Mouse (Mus musculus) CH12.LX (cell line): ENCODE data around the gene Lbh. TPM values are rescaled to one million over a fixed set of nuclear protein-coding genes. Genes with fewer than 3 reads are reported as not detected.

Experiments
- DNase-seq: peaks from one replicate; pipeline ENCODE4 v3.0.0-alpha.2; 2013; ENCODE audit errors: extremely low read depth
- H3K27ac ChIP-seq: 2 replicates; pipeline ENCODE4 v1.5.1; 2012; ENCODE audit warnings: low read depth, mild to moderate bottlenecking, control low read depth, moderate library complexity; ENCODE audit not compliant: insufficient read depth
- H3K27me3 ChIP-seq: replicated peaks from 2 replicates; pipeline ENCODE3; 2012; ENCODE audit warnings: inconsistent platforms
- H3K36me3 ChIP-seq, 2 experiments: replicated peaks in 1 of 2; 2 replicates each; pipeline versions ENCODE3 to v1.6.1; 2012; ENCODE audit warnings: inconsistent platforms in 1 of 2, low read length in 1 of 2, mild to moderate bottlenecking in 1 of 2, mixed read lengths in 1 of 2, moderate library complexity in 1 of 2; ENCODE audit not compliant: control insufficient read depth in 1 of 2, insufficient read depth in 1 of 2
- H3K4me1 ChIP-seq, 2 experiments: 2 replicates each; pipeline ENCODE4 v1.6.1; 2012; ENCODE audit warnings: inconsistent platforms in 1 of 2, moderate library complexity in 1 of 2; ENCODE audit not compliant: insufficient read depth in 2 of 2, control insufficient read depth in 1 of 2
- H3K4me2 ChIP-seq: 2 replicates; pipeline ENCODE4 v1.6.1; 2012; ENCODE audit warnings: low read depth, mild to moderate bottlenecking, control low read depth; ENCODE audit not compliant: poor library complexity, insufficient read depth, severe bottlenecking
- H3K4me3 ChIP-seq, 3 experiments: fragments of 150-350 bp in 1 of 3; sonication (generic) in 1 of 3; replicated peaks in 1 of 3; 2 replicates each; pipeline versions ENCODE3 to v1.5.1; 2011 to 2012; ENCODE audit warnings: low read depth in 2 of 3, low read length in 2 of 3, mild to moderate bottlenecking in 2 of 3, moderate library complexity in 2 of 3, control low read depth in 1 of 3, improper control_type of control experiment in 1 of 3, inconsistent platforms in 1 of 3, mixed read lengths in 1 of 3; ENCODE audit not compliant: poor library complexity in 1 of 3
- H3K79me2 ChIP-seq: replicated peaks from 2 replicates; pipeline ENCODE4 v1.6.1; 2012; ENCODE audit warnings: mild to moderate bottlenecking, moderate library complexity; ENCODE audit not compliant: control insufficient read depth, poor library complexity, insufficient read depth, severe bottlenecking; ENCODE audit errors: extremely low read depth
- H3K9ac ChIP-seq: 2 replicates; pipeline ENCODE4 v1.6.1; 2012; ENCODE audit warnings: low read depth, mild to moderate bottlenecking, control low read depth, moderate library complexity; ENCODE audit not compliant: insufficient read depth
- H3K9me3 ChIP-seq: replicated peaks from 2 replicates; pipeline ENCODE3; 2012; ENCODE audit warnings: low read length, inconsistent platforms, mixed read lengths
- E2F4 ChIP-seq: IDR thresholded peaks from 2 replicates; pipeline ENCODE4 v1.6.1; 2011; ENCODE audit warnings: low read depth, low read length, improper control_type of control experiment; ENCODE audit not compliant: insufficient replicate concordance
- EP300 ChIP-seq: IDR thresholded peaks from 2 replicates; pipeline ENCODE4 v1.6.1; 2011; ENCODE audit warnings: low read length, improper control_type of control experiment
- ETS1 ChIP-seq: conservative IDR thresholded peaks from 2 replicates; pipeline ENCODE4 v1.6.1; 2012; ENCODE audit warnings: low read depth, mild to moderate bottlenecking, inconsistent platforms, low read length, improper control_type of control experiment, moderate library complexity
- GABPA ChIP-seq: IDR thresholded peaks from 2 replicates; pipeline ENCODE4 v1.6.1; 2012; ENCODE audit warnings: low read depth, low read length, improper control_type of control experiment, inconsistent platforms; ENCODE audit not compliant: insufficient replicate concordance
- HCFC1 ChIP-seq: IDR thresholded peaks from 2 replicates; pipeline ENCODE4 v1.6.1; 2012; ENCODE audit warnings: low read depth, mild to moderate bottlenecking, inconsistent platforms, low read length, improper control_type of control experiment
- JUND ChIP-seq: conservative IDR thresholded peaks from 2 replicates; pipeline ENCODE4 v1.6.1; 2011; ENCODE audit warnings: low read depth, low read length, improper control_type of control experiment
- KAT2A ChIP-seq: IDR thresholded peaks from 2 replicates; pipeline ENCODE4 v1.6.1; 2012; ENCODE audit warnings: low read length, improper control_type of control experiment, inconsistent platforms; ENCODE audit not compliant: insufficient replicate concordance
- MAFK ChIP-seq: IDR thresholded peaks from 2 replicates; pipeline ENCODE4 v1.6.1; 2011; ENCODE audit warnings: low read length, improper control_type of control experiment; ENCODE audit not compliant: insufficient replicate concordance
- MAX ChIP-seq: IDR thresholded peaks from 2 replicates; pipeline ENCODE4 v1.6.1; 2011; ENCODE audit warnings: low read length, improper control_type of control experiment
- MXI1 ChIP-seq: IDR thresholded peaks from 2 replicates; pipeline ENCODE4 v1.6.1; 2011; ENCODE audit warnings: mild to moderate bottlenecking, low read depth, low read length, improper control_type of control experiment
- NELFE ChIP-seq: IDR thresholded peaks from 2 replicates; pipeline ENCODE4 v1.6.1; 2011; ENCODE audit warnings: low read depth, low read length, improper control_type of control experiment
- NRF1 ChIP-seq: IDR thresholded peaks from 2 replicates; pipeline ENCODE4 v1.6.1; 2014; ENCODE audit warnings: low read depth, mild to moderate bottlenecking, inconsistent platforms, low read length, improper control_type of control experiment, moderate library complexity
- POLR2A ChIP-seq: IDR thresholded peaks from 2 replicates; pipeline ENCODE4 v1.6.1; 2011; ENCODE audit warnings: low read depth, mild to moderate bottlenecking, improper control_type of control experiment, low read length
- RAD21 ChIP-seq: IDR thresholded peaks from 2 replicates; pipeline ENCODE4 v1.6.1; 2011; ENCODE audit warnings: low read depth, mild to moderate bottlenecking, low read length, improper control_type of control experiment, moderate library complexity
- RCOR1 ChIP-seq: conservative IDR thresholded peaks from 2 replicates; pipeline ENCODE4 v1.6.1; 2012; ENCODE audit warnings: low read depth, mild to moderate bottlenecking, inconsistent platforms, low read length, improper control_type of control experiment
- SIN3A ChIP-seq: IDR thresholded peaks from 2 replicates; pipeline ENCODE4 v1.6.1; 2012; ENCODE audit warnings: low read length, improper control_type of control experiment, inconsistent platforms
- TCF12 ChIP-seq: IDR thresholded peaks from 2 replicates; pipeline ENCODE4 v1.6.1; 2014; ENCODE audit warnings: low read depth, mild to moderate bottlenecking, inconsistent platforms, low read length, improper control_type of control experiment
- USF2 ChIP-seq: conservative IDR thresholded peaks from 2 replicates; pipeline ENCODE4 v1.6.1; 2011; ENCODE audit warnings: low read depth, low read length, improper control_type of control experiment
- ZKSCAN1 ChIP-seq: IDR thresholded peaks from 2 replicates; pipeline ENCODE4 v1.6.1; 2012; ENCODE audit warnings: low read depth, inconsistent platforms, low read length, improper control_type of control experiment, borderline replicate concordance
- ZMIZ1 ChIP-seq: IDR thresholded peaks from 2 replicates; pipeline ENCODE4 v1.6.1; 2012; ENCODE audit warnings: low read depth, mild to moderate bottlenecking, inconsistent platforms, low read length, improper control_type of control experiment
- dilution Hi-C: fragments of 300-500 bp; cut with MboI; formaldehyde crosslinking; loops from 2 replicates; pipeline ENCODE4 v1.14.3; 2020; ENCODE audit warnings: low sequenced_read_pairs; ENCODE audit not compliant: extremely low pct_unique_long_range_greater_than_20kb, extremely low pct_ligation_motif_present
- in situ Hi-C: fragments of 300-500 bp; cut with MboI; formaldehyde crosslinking; loops from 3 replicates; pipeline ENCODE4 v1.14.3; 2019; ENCODE audit warnings: low sequenced_read_pairs, low pct_ligation_motif_present, low pct_unique_long_range_greater_than_20kb, mixed read lengths
- polyA plus RNA-seq: library from polyadenylated mRNA; unstranded; fragments of >175 nt; gene quantifications from 2 replicates; pipeline ENCODE4 v1.2.1, GENCODE M21; 2012; ENCODE audit warnings: low read depth; ENCODE audit not compliant: insufficient read length
- total RNA-seq, 2 experiments: library from RNA; depleted of rRNA; stranded (reverse); fragments of 300-350 nt in 1 of 2; fragments of >200 nt in 1 of 2; gene quantifications; 2 replicates each; pipeline ENCODE4 v1.2.3; 2012 to 2014

The Lbh gene
- total and polyA plus RNA-seq, 3 experiments, result 14.4 to 30.0 (median 16.7) TPM

DNA sequence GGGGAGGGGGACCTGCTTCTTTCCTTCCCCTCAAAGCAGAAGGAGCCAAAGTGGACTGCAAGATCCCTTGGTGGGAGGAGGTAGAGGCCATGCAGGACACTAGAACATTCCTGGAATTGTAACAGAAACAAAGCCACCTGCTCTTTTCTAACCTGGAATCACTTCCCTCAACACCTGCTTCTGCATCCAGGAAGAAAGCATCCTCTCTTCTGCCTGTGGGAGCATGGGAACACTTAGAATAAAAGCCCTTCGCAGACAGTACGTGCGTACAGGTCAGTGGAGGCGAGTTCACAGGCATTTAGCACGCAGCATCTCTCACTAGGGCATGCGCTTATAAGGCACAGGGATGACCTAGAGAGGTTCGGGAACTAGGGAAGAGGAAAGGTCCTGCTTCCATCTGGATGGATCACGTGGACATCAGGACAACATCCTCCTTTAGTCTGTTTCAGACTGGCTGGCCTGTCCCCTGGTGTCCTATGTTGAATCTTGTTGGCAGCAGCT, 27.7 kb upstream of the Lbh start:
- in situ Hi-C loops, result no loop called here
- no peaks in the 10 kb centered on the region for H3K27me3 ChIP-seq
- no peak overlapping the region for H3K4me2 ChIP-seq
- H3K4me1 ChIP-seq, result peaks cover 14 to 28% of the 10 kb centered on the region in 2 experiments
- no peaks in the 10 kb centered on the region for H3K9me3 ChIP-seq
- no peaks in the 10 kb centered on the region for H3K36me3 ChIP-seq
- no peak overlapping the region for H3K9ac ChIP-seq
- H3K4me3 ChIP-seq, result no peak overlapping the region
- no peak overlapping the region for H3K27ac ChIP-seq
- H3K79me2 ChIP-seq, result no peaks in the 10 kb centered on the region
- dilution Hi-C loops, result no loop called here
- TF ChIP-seq GABPA (no peak), KAT2A (no peak), EP300 (no peak), SIN3A (no peak), MAX (no peak), POLR2A (no peak), ETS1 (no peak), ZMIZ1 (no peak), NRF1 (no peak)
- DNase-seq, result no peak

DNA sequence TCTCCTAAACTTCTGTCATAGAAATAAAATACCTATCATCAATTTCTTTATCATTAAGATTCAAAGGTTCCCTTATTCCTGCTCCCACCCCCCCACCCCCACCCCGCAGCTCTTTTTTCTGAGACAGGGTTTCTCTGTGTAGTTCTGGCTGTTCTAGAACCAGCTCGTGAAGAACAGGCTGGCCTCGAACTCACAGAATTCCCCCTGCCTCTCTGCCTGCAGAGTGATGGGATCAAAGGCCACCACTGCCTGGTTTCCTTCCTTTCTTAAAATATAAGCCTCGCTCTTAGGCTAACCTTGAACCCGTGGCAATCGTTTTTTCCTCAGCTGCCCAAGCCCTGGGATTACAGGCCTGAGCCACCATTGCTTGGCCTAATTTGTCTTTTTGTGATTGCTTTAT, 26.5 kb upstream of the Lbh start:
- DNase-seq, result no peak
- Histone ChIP-seq H3K9me3 (no peaks in the 10 kb centered on the region), H3K4me3 (no peak overlapping the region), H3K36me3 (no peaks in the 10 kb centered on the region), H3K4me1 (peaks cover 14 to 28% of the 10 kb centered on the region in 2 experiments), H3K27ac (no peak overlapping the region), H3K9ac (no peak overlapping the region), H3K4me2 (no peak overlapping the region), H3K27me3 (no peaks in the 10 kb centered on the region), H3K79me2 (no peaks in the 10 kb centered on the region)
- TF ChIP-seq RCOR1 (no peak), MXI1 (no peak), ZKSCAN1 (no peak), TCF12 (no peak), JUND (no peak), E2F4 (no peak), MAFK (no peak), USF2 (no peak), POLR2A (no peak), HCFC1 (no peak), MAX (no peak), RAD21 (no peak), NELFE (no peak)
- dilution Hi-C loops, result no loop called here
- in situ Hi-C loops, result no loop called here
